Mouse (Mus musculus): Measurements from ENCODE around the gene Bbs9. TPM values are rescaled to one million over a fixed set of nuclear protein-coding genes. Genes with fewer than 3 reads are reported as not detected.
"Not testable (repeated sequence)": the region's sequence is repeated elsewhere in the genome, so short reads cannot be mapped to it uniquely, and the experiment has no call there.

Bbs9 gene
- polyA plus RNA-seq, 1 experiment from 2014 or later: 15.0 TPM

GRCm38 (mm10) chr9:22846783-22847182 is 371.3 kb downstream of the Bbs9 start:
- H3K36me3 ChIP-seq (replicated peaks; ENCODE audit: control insufficient read depth, insufficient read depth, low read depth, low read length): no peaks in the 10 kb centered on the region
- H3K4me1 ChIP-seq (ENCODE audit: control insufficient read depth, insufficient read depth, low read length): no peaks in the 10 kb centered on the region
- no peaks in the 10 kb centered on the region for H3K27me3 ChIP-seq (ENCODE audit: control insufficient read depth, insufficient read depth, low read length)
- H3K4me3 ChIP-seq (ENCODE audit: low read depth, low read length): no peak overlapping the region
- WGBS: 77% methylated on average over 1 of the region's 1 CpGs
- DNase-seq (ENCODE audit: low spot score) (no peak), ATAC-seq (replicated peaks; ENCODE audit: insufficient number of reproducible peaks, low FRiP score, low TSS enrichment, low read depth) (no peak)
- no peaks in the 10 kb centered on the region for H3K9me3 ChIP-seq (replicated peaks; ENCODE audit: control insufficient read depth, low read length)
- no peak overlapping the region for H3K4me2 ChIP-seq (ENCODE audit: low read depth, low read length)
- H3K9ac ChIP-seq (replicated peaks; ENCODE audit: low read length): no peak overlapping the region
- H3K27ac ChIP-seq (replicated peaks; ENCODE audit: low read depth, low read length): no peak overlapping the region

GRCm38 (mm10) chr9:22848800-22849199 is 373.3 kb downstream of the Bbs9 start:
- H3K4me3 ChIP-seq (ENCODE audit: low read depth, low read length): no peak overlapping the region
- H3K27ac ChIP-seq (replicated peaks; ENCODE audit: low read depth, low read length): no peak overlapping the region
- H3K9me3 ChIP-seq (replicated peaks; ENCODE audit: control insufficient read depth, low read length): no peaks in the 10 kb centered on the region
- H3K4me2 ChIP-seq (ENCODE audit: low read depth, low read length): no peak overlapping the region
- no peak overlapping the region for H3K9ac ChIP-seq (replicated peaks; ENCODE audit: low read length)
- H3K36me3 ChIP-seq (replicated peaks; ENCODE audit: control insufficient read depth, insufficient read depth, low read depth, low read length): no peaks in the 10 kb centered on the region
- no peaks in the 10 kb centered on the region for H3K27me3 ChIP-seq (ENCODE audit: control insufficient read depth, insufficient read depth, low read length)
- H3K4me1 ChIP-seq (ENCODE audit: control insufficient read depth, insufficient read depth, low read length): no peaks in the 10 kb centered on the region
- 86% methylated on average over 3 of the region's 3 CpGs for WGBS
- DNase-seq (ENCODE audit: low spot score) (no peak), ATAC-seq (replicated peaks; ENCODE audit: insufficient number of reproducible peaks, low FRiP score, low TSS enrichment, low read depth) (no peak)

- Histone ChIP-seq H3K36me3 (replicated peaks; ENCODE audit: control insufficient read depth, insufficient read depth, low read depth, low read length) (no peaks in the 10 kb centered on the region), H3K9me3 (replicated peaks; ENCODE audit: control insufficient read depth, low read length) (no peaks in the 10 kb centered on the region), H3K4me2 (ENCODE audit: low read depth, low read length) (no peak overlapping the region), H3K27ac (replicated peaks; ENCODE audit: low read depth, low read length) (no peak overlapping the region), H3K27me3 (ENCODE audit: control insufficient read depth, insufficient read depth, low read length) (no peaks in the 10 kb centered on the region), H3K9ac (replicated peaks; ENCODE audit: low read length) (no peak overlapping the region), H3K4me1 (ENCODE audit: control insufficient read depth, insufficient read depth, low read length) (no peaks in the 10 kb centered on the region), H3K4me3 (ENCODE audit: low read depth, low read length) (no peak overlapping the region)
- WGBS: 74% methylated on average over 4 of the region's 4 CpGs
- ATAC-seq (replicated peaks; ENCODE audit: insufficient number of reproducible peaks, low FRiP score, low TSS enrichment, low read depth) (no peak), DNase-seq (ENCODE audit: low spot score) (no peak)
Observed at GRCm38 (mm10) chr9:22849212-22849611, 373.7 kb downstream of the Bbs9 start.

GRCm38 (mm10) chr9:22869147-22869546 is 393.6 kb downstream of the Bbs9 start:
- H3K36me3 ChIP-seq (replicated peaks; ENCODE audit: control insufficient read depth, insufficient read depth, low read depth, low read length); H3K27ac ChIP-seq (replicated peaks; ENCODE audit: low read depth, low read length); H3K27me3 ChIP-seq (ENCODE audit: control insufficient read depth, insufficient read depth, low read length); DNase-seq (ENCODE audit: low spot score); H3K4me2 ChIP-seq (ENCODE audit: low read depth, low read length); ATAC-seq (replicated peaks; ENCODE audit: insufficient number of reproducible peaks, low FRiP score, low TSS enrichment, low read depth); H3K4me3 ChIP-seq (ENCODE audit: low read depth, low read length); H3K9me3 ChIP-seq (replicated peaks; ENCODE audit: control insufficient read depth, low read length); H3K4me1 ChIP-seq (ENCODE audit: control insufficient read depth, insufficient read depth, low read length); H3K9ac ChIP-seq (replicated peaks; ENCODE audit: low read length): not testable (repeated sequence)
- 87% methylated on average over 6 of the region's 6 CpGs for WGBS

- Histone ChIP-seq H3K36me3 (replicated peaks; ENCODE audit: control insufficient read depth, insufficient read depth, low read depth, low read length) (no peaks in the 10 kb centered on the region), H3K27me3 (ENCODE audit: control insufficient read depth, insufficient read depth, low read length) (no peaks in the 10 kb centered on the region), H3K9ac (replicated peaks; ENCODE audit: low read length) (no peak overlapping the region), H3K4me1 (ENCODE audit: control insufficient read depth, insufficient read depth, low read length) (no peaks in the 10 kb centered on the region), H3K27ac (replicated peaks; ENCODE audit: low read depth, low read length) (no peak overlapping the region), H3K4me3 (ENCODE audit: low read depth, low read length) (no peak overlapping the region), H3K9me3 (replicated peaks; ENCODE audit: control insufficient read depth, low read length) (no peaks in the 10 kb centered on the region), H3K4me2 (ENCODE audit: low read depth, low read length) (no peak overlapping the region)
- WGBS: 89% methylated on average over 3 of the region's 3 CpGs
- no peak for ATAC-seq (replicated peaks; ENCODE audit: insufficient number of reproducible peaks, low FRiP score, low TSS enrichment, low read depth)
- no peak for DNase-seq (ENCODE audit: low spot score)
Observed at GRCm38 (mm10) chr9:22870661-22871060, 395.1 kb downstream of the Bbs9 start.

GRCm38 (mm10) chr9:22875231-22875630 is 399.7 kb downstream of the Bbs9 start:
- DNase-seq (ENCODE audit: low spot score) (peak; percentile 1), ATAC-seq (replicated peaks; ENCODE audit: insufficient number of reproducible peaks, low FRiP score, low TSS enrichment, low read depth) (peak; percentile 56; the same call in 1 of the 2 replicates)
- no peak overlapping the region for H3K27ac ChIP-seq (replicated peaks; ENCODE audit: low read depth, low read length)
- 87% methylated on average over 1 of the region's 1 CpGs for WGBS
- no peaks in the 10 kb centered on the region for H3K36me3 ChIP-seq (replicated peaks; ENCODE audit: control insufficient read depth, insufficient read depth, low read depth, low read length)
- H3K27me3 ChIP-seq (ENCODE audit: control insufficient read depth, insufficient read depth, low read length): no peaks in the 10 kb centered on the region
- H3K4me3 ChIP-seq (ENCODE audit: low read depth, low read length): no peak overlapping the region
- H3K4me1 ChIP-seq (ENCODE audit: control insufficient read depth, insufficient read depth, low read length): no peaks in the 10 kb centered on the region
- H3K4me2 ChIP-seq (ENCODE audit: low read depth, low read length): no peak overlapping the region
- H3K9ac ChIP-seq (replicated peaks; ENCODE audit: low read length): no peak overlapping the region
- no peaks in the 10 kb centered on the region for H3K9me3 ChIP-seq (replicated peaks; ENCODE audit: control insufficient read depth, low read length)

GRCm38 (mm10) chr9:22879266-22879665 is 403.8 kb downstream of the Bbs9 start:
- Histone ChIP-seq H3K9ac (replicated peaks; ENCODE audit: low read length) (no peak overlapping the region), H3K9me3 (replicated peaks; ENCODE audit: control insufficient read depth, low read length) (no peaks in the 10 kb centered on the region), H3K27ac (replicated peaks; ENCODE audit: low read depth, low read length) (no peak overlapping the region), H3K36me3 (replicated peaks; ENCODE audit: control insufficient read depth, insufficient read depth, low read depth, low read length) (no peaks in the 10 kb centered on the region), H3K4me2 (ENCODE audit: low read depth, low read length) (no peak overlapping the region), H3K4me1 (ENCODE audit: control insufficient read depth, insufficient read depth, low read length) (no peaks in the 10 kb centered on the region), H3K27me3 (ENCODE audit: control insufficient read depth, insufficient read depth, low read length) (no peaks in the 10 kb centered on the region), H3K4me3 (ENCODE audit: low read depth, low read length) (no peak overlapping the region)
- ATAC-seq (replicated peaks; ENCODE audit: insufficient number of reproducible peaks, low FRiP score, low TSS enrichment, low read depth) (no peak), DNase-seq (ENCODE audit: low spot score) (no peak)
- WGBS: 81% methylated on average over 3 of the region's 3 CpGs

GRCm38 (mm10) chr9:22886351-22886750 is 410.8 kb downstream of the Bbs9 start:
- 80% methylated on average over 4 of the region's 4 CpGs for WGBS
- H3K27me3 ChIP-seq (ENCODE audit: control insufficient read depth, insufficient read depth, low read length): no peaks in the 10 kb centered on the region

More at GRCm38 (mm10) chr9:22886351-22886750, 410.8 kb downstream of the Bbs9 start:
- no peak for DNase-seq (ENCODE audit: low spot score)
- no peak overlapping the region for H3K4me3 ChIP-seq (ENCODE audit: low read depth, low read length)
- no peak overlapping the region for H3K27ac ChIP-seq (replicated peaks; ENCODE audit: low read depth, low read length)
- H3K9ac ChIP-seq (replicated peaks; ENCODE audit: low read length): no peak overlapping the region
- H3K9me3 ChIP-seq (replicated peaks; ENCODE audit: control insufficient read depth, low read length): no peaks in the 10 kb centered on the region
- H3K36me3 ChIP-seq (replicated peaks; ENCODE audit: control insufficient read depth, insufficient read depth, low read depth, low read length): no peaks in the 10 kb centered on the region
- no peak overlapping the region for H3K4me2 ChIP-seq (ENCODE audit: low read depth, low read length)
- no peaks in the 10 kb centered on the region for H3K4me1 ChIP-seq (ENCODE audit: control insufficient read depth, insufficient read depth, low read length)
- no peak for ATAC-seq (replicated peaks; ENCODE audit: insufficient number of reproducible peaks, low FRiP score, low TSS enrichment, low read depth)
